Mouse (Mus musculus) neural tube, embryonic 14.5 days (tissue): Measurements from ENCODE around the gene Cnr2. TPM values are rescaled to one million over a fixed set of nuclear protein-coding genes. Genes with fewer than 3 reads are reported as not detected.

Experiments used
- ATAC-seq: fragments of 200-750 bp; cut with Nextera tagmentation; 2 replicates; pipeline ENCODE4 v1.8.0; 2017; ENCODE audit warnings: low read depth, mild to moderate bottlenecking, moderate TSS enrichment, moderate library complexity
- H3K27ac ChIP-seq: fragments of 300-500 bp; sonication (generic); 2 replicates; pipeline ENCODE4 v1.5.1; 2014; ENCODE audit warnings: low read depth, mild to moderate bottlenecking, control low read depth, low read length, moderate library complexity, mixed read lengths
- H3K27me3 ChIP-seq: fragments of 300-500 bp; sonication (generic); 2 replicates; pipeline ENCODE4 v1.6.1; 2014; ENCODE audit warnings: low read length; ENCODE audit not compliant: control insufficient read depth, insufficient read depth
- H3K36me3 ChIP-seq: fragments of 300-500 bp; sonication (generic); 2 replicates; pipeline ENCODE4 v1.6.1; 2014; ENCODE audit warnings: low read length, mixed read lengths; ENCODE audit not compliant: control insufficient read depth, insufficient read depth
- H3K4me1 ChIP-seq: fragments of 300-500 bp; sonication (generic); 2 replicates; pipeline ENCODE4 v1.6.1; 2014; ENCODE audit warnings: low read length; ENCODE audit not compliant: control insufficient read depth, insufficient read depth
- H3K4me2 ChIP-seq: fragments of 300-500 bp; sonication (generic); 2 replicates; pipeline ENCODE4 v1.6.1; 2014; ENCODE audit warnings: mild to moderate bottlenecking, low read depth, low read length, control low read depth
- H3K4me3 ChIP-seq: fragments of 300-500 bp; sonication (generic); 2 replicates; pipeline ENCODE4 v1.5.1; 2014; ENCODE audit warnings: low read depth, low read length, control low read depth, mixed read lengths
- H3K9ac ChIP-seq: fragments of 300-500 bp; sonication (generic); replicated peaks from 2 replicates; pipeline ENCODE4 v1.6.1; 2014; ENCODE audit warnings: low read depth, mild to moderate bottlenecking, control low read depth, low read length, mixed read lengths
- H3K9me3 ChIP-seq: fragments of 300-500 bp; sonication (generic); 2 replicates; pipeline ENCODE4 v1.6.1; 2016; ENCODE audit warnings: low read length; ENCODE audit not compliant: control insufficient read depth
- WGBS: fragments of 180-500 bp; shearing (Covaris S2); extraction: QIAGEN DNeasy Blood & Tissue Kit; methylation state at CpG from one replicate; pipeline ENCODE4 v1.1.7; 2014; 5-methylcytosine and 5-hydroxymethylcytosine counted together
- polyA plus RNA-seq: library from polyadenylated mRNA; unstranded; fragments of >200 nt; fragmentation: Nextera tagmentation; extraction: Ambion mirVana; gene quantifications from 2 replicates; pipeline ENCODE4 v1.2.1, GENCODE M21; 2014

Cnr2 gene
- polyA plus RNA-seq, 1 experiment from 2014 or later = 0.15 TPM

DNA sequence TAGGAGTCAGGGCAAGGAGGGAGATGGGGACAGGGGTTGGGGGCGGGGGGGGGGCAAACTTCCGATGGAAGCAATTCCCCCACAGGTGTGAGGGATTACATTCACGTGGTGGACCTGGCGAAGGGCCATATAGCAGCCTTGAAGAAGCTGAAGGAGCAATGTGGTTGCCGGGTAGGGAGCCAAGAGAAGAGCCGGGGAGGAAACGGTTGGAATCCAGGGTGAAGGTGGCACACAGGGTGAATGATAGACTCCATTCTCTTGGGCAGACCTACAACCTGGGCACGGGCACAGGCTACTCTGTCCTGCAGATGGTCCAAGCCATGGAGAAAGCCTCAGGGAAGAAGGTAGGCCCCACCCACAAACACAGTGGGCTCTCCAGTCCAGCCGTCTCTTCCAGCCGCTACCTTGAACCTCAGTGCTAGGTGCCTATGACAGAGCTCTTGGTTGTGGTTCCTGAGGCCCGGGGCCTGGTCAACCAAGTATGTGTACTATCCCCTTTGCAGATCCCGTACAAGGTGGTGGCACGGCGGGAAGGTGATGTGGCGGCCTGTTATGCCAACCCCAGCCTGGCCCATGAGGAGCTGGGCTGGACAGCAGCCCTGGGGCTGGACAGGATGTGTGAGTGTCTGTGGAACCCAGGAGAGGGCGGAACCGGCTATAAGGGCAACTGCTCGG lies 72.0 kb downstream of the Cnr2 start:
- Histone ChIP-seq H3K4me2 (no peak overlapping the region), H3K9ac (no peak overlapping the region), H3K4me1 (peaks cover 21% of the 10 kb centered on the region), H3K27me3 (no peaks in the 10 kb centered on the region), H3K36me3 (peaks cover 31% of the 10 kb centered on the region), H3K9me3 (no peaks in the 10 kb centered on the region), H3K27ac (no peak overlapping the region), H3K4me3 (no peak overlapping the region)
- ATAC-seq = no peak
- 94% methylated on average over 18 of the region's 18 CpGs for WGBS

DNA sequence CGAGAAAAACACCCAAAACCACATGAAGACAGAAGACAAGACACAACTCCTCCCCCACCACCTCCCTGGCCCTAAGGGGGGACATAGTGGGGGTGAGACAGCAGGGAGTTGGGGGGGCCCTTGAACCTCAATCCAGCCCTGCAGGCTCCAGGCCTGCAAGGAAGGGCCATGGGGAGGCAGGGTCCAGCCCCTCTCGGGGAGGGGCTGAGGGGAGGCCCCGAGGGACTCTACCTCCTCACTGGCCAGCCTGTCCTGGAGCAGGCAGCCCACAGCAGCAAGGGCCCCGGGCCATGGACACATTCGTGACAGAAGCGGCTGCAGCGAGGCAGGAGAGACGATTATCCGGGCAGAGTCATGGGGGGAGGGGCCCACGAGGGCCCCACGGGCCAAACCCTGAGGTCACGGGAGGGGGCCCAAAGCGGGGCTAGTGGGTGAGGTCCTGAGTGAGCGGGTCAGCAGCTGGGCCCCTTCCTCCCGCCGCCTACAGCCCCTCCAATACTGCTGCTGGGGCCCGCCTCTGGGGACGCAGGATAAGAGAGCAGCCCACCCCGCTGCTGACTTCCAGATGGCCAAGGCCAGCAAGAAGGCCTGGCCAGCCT lies 73.2 kb downstream of the Cnr2 start:
- Histone ChIP-seq H3K9ac (no peak overlapping the region), H3K27me3 (no peaks in the 10 kb centered on the region), H3K27ac (no peak overlapping the region), H3K9me3 (no peaks in the 10 kb centered on the region), H3K4me3 (no peak overlapping the region), H3K4me1 (peaks cover 18% of the 10 kb centered on the region), H3K4me2 (no peak overlapping the region), H3K36me3 (peaks cover 31% of the 10 kb centered on the region)
- no peak for ATAC-seq
- 79% methylated on average over 19 of the region's 19 CpGs for WGBS

DNA sequence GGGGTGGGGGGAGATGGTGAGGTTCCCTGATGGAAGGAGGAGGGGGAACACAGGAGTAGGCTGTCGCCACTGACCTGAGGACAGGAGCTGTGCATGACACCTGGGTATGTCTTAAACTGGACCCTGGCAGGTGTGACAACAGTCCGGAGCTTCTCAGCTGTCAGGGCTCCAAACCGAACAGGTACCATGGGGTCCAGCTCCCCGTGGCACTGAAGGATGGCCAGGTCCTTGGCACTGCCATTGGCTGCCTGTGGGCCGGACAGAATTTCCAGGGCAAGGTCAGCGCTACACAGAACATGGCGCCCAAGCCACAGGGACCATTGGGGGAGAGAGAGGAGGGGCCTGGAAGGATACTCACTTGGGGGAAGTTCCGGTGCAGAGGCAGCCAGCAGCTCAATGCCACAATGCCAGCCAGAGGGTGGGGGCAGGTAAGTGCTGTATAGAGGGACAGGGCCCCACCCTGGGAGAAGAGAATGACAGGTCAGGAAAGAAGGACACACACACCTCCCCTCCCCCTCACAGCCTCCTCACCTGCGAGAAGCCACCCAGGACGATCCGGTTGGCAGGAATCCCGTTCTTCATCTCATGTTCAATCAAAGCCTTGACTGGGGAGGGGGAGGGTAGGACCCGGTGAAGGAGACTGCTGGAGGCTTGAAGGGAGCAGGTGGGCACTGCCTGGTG lies 74.0 kb downstream of the Cnr2 start:
- Histone ChIP-seq H3K4me3 (no peak overlapping the region), H3K36me3 (peaks cover 31% of the 10 kb centered on the region), H3K4me1 (peaks cover 17% of the 10 kb centered on the region), H3K27me3 (no peaks in the 10 kb centered on the region), H3K27ac (no peak overlapping the region), H3K4me2 (no peak overlapping the region), H3K9ac (no peak overlapping the region), H3K9me3 (no peaks in the 10 kb centered on the region)
- ATAC-seq = no peak
- 93% methylated on average over 13 of the region's 13 CpGs for WGBS

Other genes starting within 250 kb of the Cnr2 start
- 0.32 and 0.46 TPM in 2 replicates for gene Ifnlr1, start 209.1 kb upstream of the Cnr2 start, polyA plus RNA-seq
- gene Il22ra1, start 167.2 kb upstream of the Cnr2 start, polyA plus RNA-seq = not detected in 2 replicates
- 0.08 and 0.33 TPM in 2 replicates for gene Myom3, start 135.7 kb upstream of the Cnr2 start, polyA plus RNA-seq
- 219 and 228 TPM in 2 replicates for gene Srsf10, start 39.6 kb upstream of the Cnr2 start, polyA plus RNA-seq
- 85.7 and 100 TPM in 2 replicates for gene Pnrc2, start 21.5 kb upstream of the Cnr2 start, polyA plus RNA-seq
- 68.6 and 70.6 TPM in 2 replicates for gene Fuca1, start 25.3 kb downstream of the Cnr2 start, polyA plus RNA-seq
- 58.4 and 66.1 TPM in 2 replicates for gene Hmgcl, start 51.1 kb downstream of the Cnr2 start, polyA plus RNA-seq
- gene Gale, start 68.3 kb downstream of the Cnr2 start, polyA plus RNA-seq = 35.8 and 44.1 TPM in 2 replicates
- 197 and 210 TPM in 2 replicates for gene Lypla2, start 77.2 kb downstream of the Cnr2 start, polyA plus RNA-seq
- gene Pithd1, start 91.9 kb downstream of the Cnr2 start, polyA plus RNA-seq = 73.3 and 73.6 TPM in 2 replicates
- gene Eloa, start 126.4 kb downstream of the Cnr2 start, polyA plus RNA-seq = 29.7 and 32.2 TPM in 2 replicates
- 251 and 261 TPM in 2 replicates for gene Rpl11, start 158.0 kb downstream of the Cnr2 start, polyA plus RNA-seq
- gene Id3, start 248.1 kb downstream of the Cnr2 start, polyA plus RNA-seq = 156 and 196 TPM in 2 replicates